Mouse (Mus musculus): Measurements from ENCODE around the gene Zswim3.

GRCm38 (mm10) chr2:164767812-164768540 is 36.9 kb upstream of the Zswim3 start:
- no peak for TF ChIP-seq CTCF (IDR thresholded peaks at IDR 0.05; ENCODE audit: insufficient read depth, low read depth, low read length)
- TF ChIP-seq POLR2A (IDR thresholded peaks at IDR 0.05; ENCODE audit: insufficient read depth, low read depth, low read length) = no peak
